Mouse (Mus musculus) MEL (cell line): ENCODE data around the gene Acoxl.

ENCODE experiments used
- ELF1 ChIP-seq: IDR thresholded peaks from 2 replicates; pipeline ENCODE4 v1.6.1; 2014; ENCODE audit warnings: low read depth, mild to moderate bottlenecking, inconsistent platforms, low read length, improper control_type of control experiment, moderate library complexity
- MAX ChIP-seq: IDR thresholded peaks from 2 replicates; pipeline ENCODE4 v1.6.1; 2011; ENCODE audit warnings: low read length, improper control_type of control experiment
- MXI1 ChIP-seq: IDR thresholded peaks from 2 replicates; pipeline ENCODE4 v1.6.1; 2011; ENCODE audit warnings: mild to moderate bottlenecking, low read depth, low read length, improper control_type of control experiment
- POLR2A ChIP-seq, 2 experiments: IDR thresholded peaks; 2 replicates each; pipeline ENCODE4 v1.6.1; 2011 to 2012; ENCODE audit warnings: low read length in 2 of 2, mild to moderate bottlenecking in 2 of 2, control low read depth in 1 of 2, improper control_type of control experiment in 1 of 2, low read depth in 1 of 2, moderate library complexity in 1 of 2; ENCODE audit not compliant: control insufficient read depth in 1 of 2, insufficient read depth in 1 of 2, poor library complexity in 1 of 2

DNA sequence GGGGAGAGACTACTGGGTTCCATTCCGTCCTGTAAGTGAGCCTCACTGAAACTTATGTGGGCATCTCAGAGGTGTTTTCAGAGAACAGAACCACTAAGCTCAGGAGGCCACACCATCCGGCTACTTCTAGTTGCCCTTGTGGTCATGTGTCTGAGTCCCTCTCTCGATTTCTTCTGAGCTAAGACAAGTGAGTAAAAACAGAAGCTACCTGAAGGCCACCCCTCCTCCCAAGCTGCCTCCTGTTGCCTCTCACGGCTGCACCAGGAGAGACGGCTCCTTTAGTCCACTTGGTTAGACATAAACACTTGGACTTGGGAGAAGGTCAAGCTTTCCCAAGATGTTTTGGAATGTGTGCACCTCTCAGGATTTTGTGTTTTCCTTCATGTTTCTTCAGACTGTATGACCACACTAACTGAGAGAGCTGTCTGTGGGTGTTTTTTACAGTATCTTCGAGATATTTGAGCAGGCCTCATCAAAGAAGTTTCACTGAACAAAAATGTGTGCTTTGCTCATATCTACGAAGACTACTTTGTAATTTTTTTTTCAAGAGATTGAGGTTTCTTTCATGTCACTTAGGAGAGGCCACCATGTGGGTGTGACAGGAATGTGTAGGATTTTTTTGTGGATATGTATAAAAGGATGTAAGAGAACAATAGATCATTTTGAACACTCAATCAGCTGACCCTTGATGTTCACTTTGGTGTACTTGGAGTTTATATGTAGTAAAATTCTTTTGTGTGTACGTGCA is 249.3 kb downstream of the Acoxl start:
- no peak for TF ChIP-seq POLR2A (IDR thresholded peaks at IDR 0.05; ENCODE audit: control insufficient read depth in 1 of 2, insufficient read depth in 1 of 2, low read depth in 1 of 2, low read length in 2 of 2, poor library complexity in 1 of 2)
- no peak for TF ChIP-seq ELF1
- no peak for TF ChIP-seq MXI1
- TF ChIP-seq MAX: no peak
